26 mouse cellular contexts compared by ENCODE assay signal in the genomic region with DNA sequence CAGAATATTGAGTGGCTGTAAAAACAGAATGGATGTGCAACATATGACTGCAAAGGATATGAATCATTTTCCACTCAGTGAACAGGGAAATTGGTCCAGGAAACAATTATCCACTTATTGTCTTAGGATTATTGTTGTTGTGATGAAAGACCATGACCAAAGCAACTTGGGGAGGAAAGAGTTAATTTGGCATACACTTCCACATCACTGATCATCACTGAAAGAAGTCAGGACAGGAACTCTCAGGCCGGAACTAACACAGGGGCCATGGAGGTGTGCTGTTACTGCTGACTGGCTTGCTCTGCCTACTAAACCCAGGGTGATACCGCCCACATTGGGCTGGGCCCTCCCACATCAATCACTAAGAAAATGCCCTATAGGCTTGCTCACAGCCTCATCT.
DNase-seq lines count a peak whose midpoint lies in the region; ATAC-seq lines count a peak whose summit lies in the region.
"Had no signal": no experiment of that assay in that cellular context is flagged by ENCODE, and none has a peak within 500 bp of the region (broad histone marks: within the 10 kb centered on the region; RNA-seq: fewer than 3 reads in every experiment).

No protein-coding gene starts in this region.

- DNase-seq in forebrain, embryonic 10.5 days (ENCODE audit: extremely low spot score, low spot score), result no peak
- peak; percentile 5 for DNase-seq in CD4-positive helper T cell, adult 2 months (ENCODE audit: low read depth, low spot score)
- DNase-seq in heart, postnatal 10 days, result no peak
- DNase-seq in heart, postnatal 36 days, result no peak
- no peak for DNase-seq in right cerebral cortex, postnatal 4 days
- DNase-seq: adrenal gland, postnatal 10 days; cerebellum, adult 8-10 months; cerebellum, postnatal 36 days; forebrain, postnatal 0 days; heart, postnatal 14 days; kidney, adult 18-20 months; kidney, postnatal 4 days; liver, embryonic 13.5 days; lung, adult 18-20 months; lung, postnatal 10 days; thymus, postnatal 4 days had no signal

- H3K9me3 ChIP-seq in forebrain, embryonic 12.5 days, result no peaks in the 10 kb centered on the region
- no peaks in the 10 kb centered on the region for H3K9me3 ChIP-seq in forebrain, embryonic 10.5 days
- no peaks in the 10 kb centered on the region for H3K9me3 ChIP-seq in embryonic facial prominence, embryonic 12.5 days
- H3K9me3 ChIP-seq: embryonic facial prominence, embryonic 15.5 days; heart, embryonic 13.5 days; limb, embryonic 10.5 days; limb, embryonic 15.5 days; liver, embryonic 13.5 days; megakaryocyte, embryonic 14.5 days; midbrain, embryonic 13.5 days had no signal

- no peaks in the 10 kb centered on the region for H3K4me1 ChIP-seq in forebrain, embryonic 12.5 days
- H3K4me1 ChIP-seq in forebrain, embryonic 10.5 days, result peaks cover 4% of the 10 kb centered on the region; the same call in 1 of the 2 replicates
- peaks cover 8% of the 10 kb centered on the region; the same call in 1 of the 2 replicates for H3K4me1 ChIP-seq in embryonic facial prominence, embryonic 12.5 days
- H3K4me1 ChIP-seq: limb, embryonic 10.5 days; limb, embryonic 15.5 days; liver, embryonic 13.5 days; midbrain, embryonic 13.5 days had no signal

- H3K27ac ChIP-seq in forebrain, embryonic 12.5 days, result no peak overlapping the region
- no peak overlapping the region for H3K27ac ChIP-seq in forebrain, embryonic 10.5 days
- no peak overlapping the region for H3K27ac ChIP-seq in embryonic facial prominence, embryonic 12.5 days
- H3K27ac ChIP-seq: embryonic facial prominence, embryonic 15.5 days; heart, embryonic 13.5 days; limb, embryonic 10.5 days; limb, embryonic 15.5 days; liver, embryonic 13.5 days; midbrain, embryonic 13.5 days had no signal

- no peaks in the 10 kb centered on the region for H3K36me3 ChIP-seq in forebrain, embryonic 12.5 days (replicated peaks)
- H3K36me3 ChIP-seq in forebrain, embryonic 10.5 days (replicated peaks), result no peaks in the 10 kb centered on the region
- no peaks in the 10 kb centered on the region for H3K36me3 ChIP-seq in embryonic facial prominence, embryonic 12.5 days
- H3K36me3 ChIP-seq: embryonic facial prominence, embryonic 15.5 days; heart, embryonic 13.5 days; limb, embryonic 10.5 days; limb, embryonic 15.5 days; liver, embryonic 13.5 days; midbrain, embryonic 13.5 days had no signal

- intact Hi-C loops in heart, postnatal 10 days (cut with DNase I), result no loop called here
- intact Hi-C loops in heart, postnatal 36 days (cut with DNase I), result no loop called here

- no peak overlapping the region for H3K4me2 ChIP-seq in forebrain, embryonic 12.5 days
- no peak overlapping the region for H3K4me2 ChIP-seq in embryonic facial prominence, embryonic 12.5 days (replicated peaks)
- H3K4me2 ChIP-seq: embryonic facial prominence, embryonic 15.5 days; heart, embryonic 13.5 days; limb, embryonic 15.5 days; liver, embryonic 13.5 days; midbrain, embryonic 13.5 days had no signal

- no peak overlapping the region for H3K4me3 ChIP-seq in forebrain, embryonic 12.5 days (replicated peaks)
- no peak overlapping the region for H3K4me3 ChIP-seq in forebrain, embryonic 10.5 days
- H3K4me3 ChIP-seq in embryonic facial prominence, embryonic 12.5 days, result no peak overlapping the region
- H3K4me3 ChIP-seq: embryonic facial prominence, embryonic 15.5 days; heart, embryonic 13.5 days; limb, embryonic 10.5 days; limb, embryonic 15.5 days; liver, embryonic 13.5 days; megakaryocyte, embryonic 14.5 days; midbrain, embryonic 13.5 days had no signal

- H3K27me3 ChIP-seq in forebrain, embryonic 12.5 days, result no peaks in the 10 kb centered on the region
- no peaks in the 10 kb centered on the region for H3K27me3 ChIP-seq in forebrain, embryonic 10.5 days (ENCODE audit: poor library complexity, severe bottlenecking)
- no peaks in the 10 kb centered on the region for H3K27me3 ChIP-seq in embryonic facial prominence, embryonic 12.5 days
- H3K27me3 ChIP-seq: embryonic facial prominence, embryonic 15.5 days; heart, embryonic 13.5 days; limb, embryonic 15.5 days; liver, embryonic 13.5 days; megakaryocyte, embryonic 14.5 days; midbrain, embryonic 13.5 days had no signal

- H3K9ac ChIP-seq in forebrain, embryonic 12.5 days, result no peak overlapping the region
- no peak overlapping the region for H3K9ac ChIP-seq in embryonic facial prominence, embryonic 12.5 days
- H3K9ac ChIP-seq: embryonic facial prominence, embryonic 15.5 days; forebrain, postnatal 0 days; heart, embryonic 13.5 days; limb, embryonic 15.5 days; liver, embryonic 13.5 days; midbrain, embryonic 13.5 days had no signal

- 0 out of 2 replicates have a peak, but pooled peaks have one; percentile 51 for ATAC-seq in forebrain, embryonic 12.5 days (ENCODE audit: low FRiP score)
- peak; percentile 77; the same call in 1 of the 2 replicates for ATAC-seq in embryonic facial prominence, embryonic 12.5 days (ENCODE audit: insufficient number of reproducible peaks, insufficient read depth, low FRiP score, low TSS enrichment)
- ATAC-seq in megakaryocyte progenitor cell, adult 5-6 weeks (replicated peaks; ENCODE audit: poor library complexity), result peak; percentile 30; the same call in 1 of the 2 replicates
- ATAC-seq: forebrain, postnatal 0 days; hindbrain, embryonic 16.5 days; midbrain, embryonic 13.5 days had no signal

- WGBS in forebrain, embryonic 12.5 days, result 38% methylated on average over 2 of the region's 2 CpGs
- WGBS in forebrain, embryonic 10.5 days, result 44% methylated on average over 2 of the region's 2 CpGs
- WGBS in embryonic facial prominence, embryonic 12.5 days, result 59% methylated on average over 2 of the region's 2 CpGs
